Mouse (Mus musculus): Measurements from ENCODE around the gene Caln1. TPM values are rescaled to one million over a fixed set of nuclear protein-coding genes. Genes with fewer than 3 reads are reported as not detected.

The Caln1 gene
- polyA plus RNA-seq, 1 experiment = not detected

GRCm38 (mm10) chr5:130584042-130584441 is 214.8 kb downstream of the Caln1 start:
- TF ChIP-seq GATA1 (IDR thresholded peaks at IDR 0.05; ENCODE audit: low read length) = no peak

GRCm38 (mm10) chr5:130586257-130586656 is 217.0 kb downstream of the Caln1 start:
- no peak for TF ChIP-seq GATA1 (IDR thresholded peaks at IDR 0.05; ENCODE audit: low read length)

DNA sequence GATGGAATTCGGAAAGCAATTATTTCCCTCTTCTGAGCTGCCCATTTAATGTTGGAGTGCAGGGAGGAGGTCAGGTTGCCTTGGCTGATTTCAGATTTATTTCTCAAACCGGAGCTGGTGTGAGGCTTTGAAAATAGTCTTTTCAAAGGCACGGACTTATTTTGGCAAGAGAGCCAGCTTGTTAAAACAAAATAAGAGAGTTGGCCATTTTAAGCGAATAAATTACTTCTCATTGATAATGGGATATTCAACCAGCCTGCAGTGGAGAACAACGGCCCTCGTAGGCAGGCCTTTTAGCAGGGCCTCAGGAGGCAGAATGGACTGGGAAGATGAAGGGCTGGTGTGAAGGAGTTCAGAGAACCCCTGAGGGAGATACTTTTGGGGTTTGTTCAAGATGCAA is 227.3 kb downstream of the Caln1 start:
- TF ChIP-seq GATA1 (IDR thresholded peaks at IDR 0.05; ENCODE audit: low read length) = no peak

- TF ChIP-seq GATA1 (IDR thresholded peaks at IDR 0.05; ENCODE audit: low read length) = no peak
Observed at GRCm38 (mm10) chr5:130613657-130614056, 244.4 kb downstream of the Caln1 start.

GRCm38 (mm10) chr5:130614209-130614608 is 245.0 kb downstream of the Caln1 start:
- no peak for TF ChIP-seq GATA1 (IDR thresholded peaks at IDR 0.05; ENCODE audit: low read length)

- no peak for TF ChIP-seq GATA1 (IDR thresholded peaks at IDR 0.05; ENCODE audit: low read length)
Observed at GRCm38 (mm10) chr5:130620060-130620459, 250.8 kb downstream of the Caln1 start.

DNA sequence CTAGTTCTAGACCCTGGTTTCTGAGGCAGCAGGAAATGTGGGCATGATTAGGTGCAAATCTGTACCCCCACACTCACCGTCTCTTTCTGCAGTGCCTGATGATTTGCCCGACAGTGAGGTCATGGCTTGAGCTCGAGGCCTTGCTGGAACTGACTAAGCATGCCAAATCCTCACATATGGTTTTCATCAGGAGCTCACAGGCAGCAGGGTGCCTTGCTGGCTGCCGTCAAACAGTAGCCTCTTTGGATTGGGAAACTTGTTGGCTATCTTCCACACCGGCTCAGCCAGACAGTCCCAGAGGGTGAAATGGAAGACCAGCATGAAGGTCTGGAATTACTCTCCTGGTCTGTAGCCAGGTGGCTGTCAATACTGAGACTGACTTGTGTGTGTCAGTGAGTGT is 254.0 kb downstream of the Caln1 start:
- TF ChIP-seq GATA1 (IDR thresholded peaks at IDR 0.05; ENCODE audit: low read length) = no peak

- TF ChIP-seq GATA1 (IDR thresholded peaks at IDR 0.05; ENCODE audit: low read length) = no peak
Observed at GRCm38 (mm10) chr5:130627800-130628199, 258.5 kb downstream of the Caln1 start.

- no peak for TF ChIP-seq GATA1 (IDR thresholded peaks at IDR 0.05; ENCODE audit: low read length)
Observed at GRCm38 (mm10) chr5:130635397-130635796, 266.1 kb downstream of the Caln1 start.

DNA sequence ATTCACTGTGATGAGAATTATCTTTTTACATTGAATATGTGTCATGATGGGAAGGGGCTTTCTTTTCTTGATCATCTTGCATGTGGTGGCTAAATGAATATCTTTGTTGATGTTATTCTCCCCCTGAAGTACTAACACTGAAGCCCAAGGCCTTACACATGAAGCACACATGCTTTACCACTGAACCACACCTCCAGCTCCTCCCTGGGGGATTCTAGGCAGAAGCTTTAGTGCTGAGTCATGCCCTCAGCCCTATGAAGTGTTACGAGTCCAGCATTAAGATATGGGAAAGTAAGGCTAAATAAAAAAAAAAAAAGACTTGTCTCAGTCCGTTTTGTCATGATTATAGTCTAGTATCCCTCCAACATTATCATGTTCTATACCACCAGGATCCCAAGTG is 272.6 kb downstream of the Caln1 start:
- TF ChIP-seq GATA1 (IDR thresholded peaks at IDR 0.05; ENCODE audit: low read length) = no peak

GRCm38 (mm10) chr5:130658141-130658540 is 288.9 kb downstream of the Caln1 start:
- no peak for TF ChIP-seq GATA1 (IDR thresholded peaks at IDR 0.05; ENCODE audit: low read length)

DNA sequence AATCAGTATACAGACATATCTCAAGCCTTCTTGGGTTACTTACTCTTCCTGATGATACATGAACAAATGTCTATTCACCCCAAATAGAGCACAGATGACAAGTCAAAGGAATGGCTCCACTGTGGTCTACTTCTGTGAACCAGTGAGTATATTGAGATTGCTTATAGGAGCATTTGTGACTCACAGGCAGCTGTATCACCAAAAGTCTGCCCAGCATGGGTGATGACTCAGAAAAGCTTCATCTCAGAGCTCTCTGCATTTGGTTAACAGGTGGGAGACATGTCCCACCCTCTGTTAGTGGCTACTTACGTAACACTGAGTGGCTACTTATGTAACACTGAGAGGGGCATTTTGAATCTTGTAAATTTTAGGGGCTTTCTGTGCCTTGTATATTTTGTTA is 296.8 kb downstream of the Caln1 start:
- TF ChIP-seq GATA1 (IDR thresholded peaks at IDR 0.05; ENCODE audit: low read length) = no peak

GRCm38 (mm10) chr5:130672588-130672987 is 303.3 kb downstream of the Caln1 start:
- no peak for TF ChIP-seq GATA1 (IDR thresholded peaks at IDR 0.05; ENCODE audit: low read length)

DNA sequence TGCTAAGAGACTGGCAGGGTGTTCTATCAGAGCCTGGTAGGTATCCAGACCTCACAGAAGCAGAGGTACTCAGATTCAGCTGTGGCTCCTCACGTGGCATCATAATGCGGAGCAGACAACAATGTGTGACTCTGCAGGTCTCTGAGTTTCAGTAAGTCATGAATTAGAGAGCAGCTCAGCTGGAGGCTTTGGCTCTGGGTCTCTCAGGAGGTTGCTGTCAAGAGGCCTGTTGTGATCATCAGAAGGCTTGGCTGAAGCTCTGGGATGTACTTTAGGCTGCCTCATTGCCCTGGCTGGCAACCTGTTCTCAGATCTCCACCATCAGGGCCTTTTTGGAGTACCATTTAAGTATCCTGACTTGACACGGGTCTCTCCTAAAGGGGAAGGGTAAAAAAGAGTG is 303.8 kb downstream of the Caln1 start:
- TF ChIP-seq GATA1 (IDR thresholded peaks at IDR 0.05; ENCODE audit: low read length) = no peak

DNA sequence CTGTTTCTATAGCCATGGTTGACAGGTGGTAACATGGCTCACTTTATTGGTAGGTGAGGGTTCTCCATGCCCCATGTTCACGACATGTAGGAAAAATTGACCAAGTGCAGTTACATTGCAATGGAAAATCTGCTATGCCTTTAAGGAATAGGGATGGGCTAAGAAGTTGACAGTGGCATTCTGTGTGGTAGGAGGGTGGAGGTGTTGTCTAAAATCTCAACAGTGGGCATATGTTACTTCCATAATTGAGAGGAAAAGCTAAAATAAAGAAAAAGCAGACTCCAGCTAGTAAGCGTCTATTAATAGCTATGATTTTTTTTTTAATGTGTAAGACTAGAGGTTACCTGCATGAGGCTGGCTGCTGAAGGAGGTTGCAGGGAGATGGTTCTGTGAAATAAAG is 308.6 kb downstream of the Caln1 start:
- no peak for TF ChIP-seq GATA1 (IDR thresholded peaks at IDR 0.05; ENCODE audit: low read length)

DNA sequence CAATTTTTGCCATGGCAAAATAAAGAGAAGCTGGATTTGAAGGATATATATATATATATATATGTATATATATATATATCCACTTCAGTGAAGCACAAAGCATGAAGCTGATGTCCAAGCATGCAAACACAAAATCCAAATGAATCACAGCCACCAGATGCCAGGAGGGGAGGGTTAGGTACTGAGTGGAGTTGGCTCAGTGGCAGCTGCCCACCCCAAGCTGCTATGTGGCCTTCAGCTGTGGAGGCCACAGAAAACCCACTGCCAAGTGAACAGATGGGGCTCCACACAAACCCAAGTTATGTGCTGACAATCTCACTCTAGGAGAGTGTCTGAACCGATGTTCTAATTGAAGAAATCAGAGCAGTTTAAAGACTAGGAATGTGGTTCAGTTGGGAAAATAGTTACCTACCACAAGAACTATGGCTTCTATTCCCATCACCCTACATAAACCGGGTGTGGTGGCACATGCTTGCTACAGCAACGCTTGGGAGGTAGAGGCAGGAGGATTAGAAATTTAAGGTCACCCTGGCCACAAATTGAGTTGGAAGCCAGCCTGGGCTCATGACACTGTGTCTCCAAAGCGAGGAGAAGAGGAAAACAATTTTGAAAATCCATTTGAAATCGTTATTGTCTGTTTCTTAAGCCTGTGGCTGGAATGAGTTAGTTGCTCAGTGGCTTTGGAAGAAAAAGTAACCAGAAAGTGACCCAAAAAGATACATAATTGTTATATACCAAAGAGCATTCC is 316.8 kb downstream of the Caln1 start:
- TF ChIP-seq GATA1 (IDR thresholded peaks at IDR 0.05; ENCODE audit: low read length) = no peak

DNA sequence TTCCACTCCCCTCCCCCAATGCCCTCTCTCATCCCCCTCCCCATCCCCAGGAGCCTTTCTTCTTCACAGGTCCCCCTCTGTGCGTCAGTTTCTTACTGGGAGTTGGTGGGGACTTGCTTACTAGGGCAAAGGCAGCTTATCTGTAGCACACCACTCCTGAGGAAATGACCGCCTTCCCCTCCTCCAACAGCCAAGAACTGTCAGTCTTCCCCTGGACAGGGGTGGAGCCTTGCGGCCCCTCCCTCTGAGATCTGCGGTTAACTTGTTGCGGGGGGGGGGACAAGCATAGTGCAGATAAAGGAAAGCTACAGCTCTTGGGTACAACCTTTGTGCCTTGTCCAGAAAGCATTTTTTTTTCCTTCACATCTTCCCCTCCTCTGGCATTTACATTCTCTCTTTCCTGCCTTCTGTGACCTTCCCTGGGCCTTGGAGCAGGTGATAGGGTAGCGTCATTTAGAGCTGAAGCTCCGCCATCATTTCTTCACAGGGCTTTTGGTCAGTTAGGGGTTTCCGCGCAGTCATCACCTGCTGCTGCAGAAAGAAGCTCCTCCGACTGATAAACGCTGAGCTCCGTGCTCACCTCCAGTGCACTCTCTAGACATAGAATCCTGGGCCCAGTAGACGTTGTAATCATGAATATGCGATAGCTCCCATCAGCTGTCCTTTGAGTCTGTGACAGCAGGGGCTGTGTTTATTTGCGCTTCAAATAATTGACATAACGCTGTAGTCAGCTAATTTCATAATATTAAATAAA is 319.3 kb downstream of the Caln1 start:
- TF ChIP-seq GATA1 (IDR thresholded peaks at IDR 0.05; ENCODE audit: low read length) = no peak

All from G1E-ER4 (cell line).